Mouse (Mus musculus): ENCODE data around the gene Map3k7. TPM values are rescaled to one million over a fixed set of nuclear protein-coding genes. Genes with fewer than 3 reads are reported as not detected.

The Map3k7 gene
- total RNA-seq, 2 experiments from 2014 or later, result 48.5 to 50.8 TPM

DNA sequence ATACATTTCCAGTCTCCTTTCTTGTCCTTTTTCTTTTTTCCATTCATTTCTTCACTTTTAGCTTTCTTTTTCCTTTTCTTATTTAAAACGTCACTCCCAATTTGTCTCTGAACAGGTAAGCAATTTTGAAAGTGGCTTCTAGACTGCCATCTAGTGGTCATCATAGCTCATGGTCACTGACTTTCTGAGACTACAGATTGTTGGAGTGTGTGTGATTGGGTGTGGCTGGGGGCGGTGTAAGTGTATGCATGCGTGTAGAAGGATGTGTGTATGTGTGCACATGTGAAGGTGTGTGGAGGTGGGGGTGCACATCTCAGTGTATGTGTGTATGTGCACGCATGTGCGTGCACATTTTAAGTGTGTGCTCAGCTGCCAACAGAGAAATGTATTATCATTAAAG is 93.2 kb downstream of the Map3k7 start:
- no peak for DNase-seq (ENCODE audit: low spot score in 2 of 2)

DNA sequence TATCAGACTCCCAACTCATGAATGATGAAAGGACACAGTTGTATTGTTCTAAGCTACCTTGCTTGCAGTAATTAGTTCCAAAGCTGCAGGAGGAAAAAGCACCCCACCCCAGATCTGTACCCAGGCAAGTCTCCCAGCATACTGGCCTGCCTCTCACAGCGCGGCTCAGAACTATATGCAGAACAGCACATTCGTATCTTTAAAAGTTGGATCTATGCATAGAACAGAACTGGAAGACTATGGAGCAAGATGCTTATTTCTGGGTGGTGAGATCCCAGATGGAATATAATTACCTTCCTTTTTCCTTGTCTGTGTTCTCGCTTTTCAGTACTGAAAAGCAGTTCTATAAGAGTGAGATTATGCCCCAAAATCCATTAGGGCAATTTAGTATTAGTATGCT is 96.8 kb downstream of the Map3k7 start:
- DNase-seq (ENCODE audit: low spot score in 2 of 2), result no peak

DNA sequence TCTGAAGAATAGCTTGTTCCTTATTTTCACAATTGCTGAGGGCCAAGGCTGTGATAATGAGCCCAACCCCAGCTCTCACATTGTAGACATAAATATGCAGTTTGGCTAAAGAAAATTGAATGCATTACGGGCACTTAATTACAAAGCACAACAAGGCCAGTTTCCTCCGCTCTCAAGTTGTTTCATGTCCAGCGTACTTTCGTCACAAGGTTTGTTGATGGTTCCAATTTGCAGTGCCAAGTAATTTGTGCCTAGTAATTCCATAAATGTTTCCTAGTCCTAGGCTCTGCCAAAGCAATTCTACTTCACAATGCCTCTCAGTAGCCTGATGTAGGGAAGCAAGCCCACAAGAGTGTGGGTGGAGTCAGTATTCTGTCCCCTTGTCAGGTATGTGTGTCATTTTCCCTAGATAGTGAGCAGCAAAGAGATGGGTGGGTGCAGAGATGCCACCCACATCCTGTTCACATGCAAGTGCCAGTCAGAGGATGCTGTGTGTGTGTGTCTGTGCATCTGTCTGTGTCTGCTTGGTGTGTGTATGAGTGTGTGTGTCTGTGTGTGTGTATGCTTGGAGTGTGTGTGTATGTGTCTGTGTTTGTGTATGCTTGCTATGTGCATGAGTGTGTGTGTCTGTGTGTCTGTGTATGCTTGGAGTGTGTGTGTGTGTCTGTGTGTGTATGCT is 98.6 kb downstream of the Map3k7 start:
- DNase-seq (ENCODE audit: low spot score in 2 of 2), result no peak

DNA sequence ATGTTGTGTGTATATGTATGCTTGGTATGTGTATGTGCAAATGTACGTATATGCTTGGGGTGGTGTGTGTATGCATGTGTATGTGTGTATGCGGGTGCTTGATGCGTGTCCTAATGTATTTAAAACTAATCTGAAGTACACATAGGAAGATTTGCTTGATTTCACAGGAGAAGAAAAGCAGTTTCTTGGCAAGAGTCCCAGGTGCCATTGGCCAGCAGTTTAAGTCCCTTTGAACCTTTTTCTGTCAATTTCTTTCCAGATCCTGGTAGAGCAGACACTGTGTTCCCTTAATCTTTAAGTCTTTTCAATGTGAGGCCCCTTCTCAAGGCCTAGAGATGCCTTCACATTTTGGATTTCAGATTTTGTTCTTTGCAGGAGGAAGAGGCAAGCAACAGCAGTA is 99.4 kb downstream of the Map3k7 start:
- DNase-seq (ENCODE audit: low spot score in 2 of 2), result no peak

All from layer of hippocampus, postnatal 10 days (tissue).